Mouse (Mus musculus) liver, adult 2 months (tissue): ENCODE results near the gene Slc3a1.

ENCODE experiments used
- CTCF ChIP-seq: fragments of 200-500 bp; IDR thresholded peaks from 2 replicates; pipeline ENCODE4 v1.5.1; 2011; ENCODE audit warnings: low read depth, low read length, control low read depth
- POLR2A ChIP-seq: fragments of 200-500 bp; IDR thresholded peaks from 2 replicates; pipeline ENCODE4 v1.6.1; 2011; ENCODE audit warnings: low read length, control low read depth; ENCODE audit not compliant: insufficient read depth; ENCODE audit errors: extremely low read depth

DNA sequence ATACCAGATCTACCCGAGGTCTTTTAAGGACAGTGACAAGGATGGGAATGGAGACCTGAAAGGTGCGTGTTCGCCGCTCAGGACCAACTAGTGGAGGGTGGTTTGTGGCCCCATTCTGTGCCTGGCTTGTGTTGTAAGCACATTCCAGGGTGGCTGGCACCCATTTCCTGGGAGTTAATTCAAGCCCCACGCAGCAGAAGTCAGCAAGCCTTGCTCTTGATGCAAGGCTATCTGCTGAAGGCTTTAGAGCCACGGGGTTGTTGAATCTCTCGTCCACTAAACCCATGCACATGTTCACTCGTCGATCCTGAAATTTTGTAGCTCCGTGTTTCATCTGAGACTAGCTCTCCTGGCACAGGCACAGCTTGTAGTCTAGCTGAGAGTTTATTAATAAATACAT is 621 bp downstream of the Slc3a1 start:
- no peak for TF ChIP-seq CTCF
- no peak for TF ChIP-seq POLR2A
